Mouse (Mus musculus) neural tube, embryonic 10.5 days (tissue): Measurements from ENCODE around the gene Oasl2.
A peak's percentile ranks its signal among the peaks of the same experiment; 100 is the strongest.
"Not testable (repeated sequence)": the region's sequence is repeated elsewhere in the genome, so short reads cannot be mapped to it uniquely, and the experiment has no call there.

Experiments used
- DNase-seq: peaks from one replicate; pipeline ENCODE4 v3.0.0-alpha.2; 2017; ENCODE audit warnings: low spot score; ENCODE audit errors: extremely low spot score

The Oasl2 gene

GRCm38 (mm10) chr5:114896688-114897373, at the start of gene Oasl2:
Oasl2 (plus strand) TSS chr5:114896936.
- no peak for DNase-seq

- no peak for DNase-seq
Observed at GRCm38 (mm10) chr5:114851565-114852236, 45.0 kb upstream of the Oasl2 start.

GRCm38 (mm10) chr5:114853364-114853763, 43.4 kb upstream of the Oasl2 start, which contains the start of gene 4930519G04Rik:
4930519G04Rik (plus strand) TSS chr5:114853664.
- DNase-seq: not testable (repeated sequence)

- no peak for DNase-seq
Observed at GRCm38 (mm10) chr5:114858582-114858981, 38.2 kb upstream of the Oasl2 start, which contains the start of gene Gm9936. Gm9936 (minus strand) TSS chr5:114858682.

GRCm38 (mm10) chr5:114859253-114859652, 37.5 kb upstream of the Oasl2 start:
- peak; percentile 82 for DNase-seq

GRCm38 (mm10) chr5:114861730-114862129, 35.0 kb upstream of the Oasl2 start:
- DNase-seq: no peak

GRCm38 (mm10) chr5:114864813-114865212, 31.9 kb upstream of the Oasl2 start:
- DNase-seq: no peak

GRCm38 (mm10) chr5:114865279-114865678, 31.5 kb upstream of the Oasl2 start:
- no peak for DNase-seq

- no peak for DNase-seq
Observed at GRCm38 (mm10) chr5:114875858-114876257, 20.9 kb upstream of the Oasl2 start.

- DNase-seq: no peak
Observed at GRCm38 (mm10) chr5:114876331-114876730, 20.4 kb upstream of the Oasl2 start.

GRCm38 (mm10) chr5:114877487-114877886, 19.2 kb upstream of the Oasl2 start:
- no peak for DNase-seq

- no peak for DNase-seq
Observed at GRCm38 (mm10) chr5:114879399-114879798, 17.3 kb upstream of the Oasl2 start.

GRCm38 (mm10) chr5:114882319-114882718, 14.4 kb upstream of the Oasl2 start:
- DNase-seq: not testable (repeated sequence)

GRCm38 (mm10) chr5:114883022-114883421, 13.7 kb upstream of the Oasl2 start:
- no peak for DNase-seq

- no peak for DNase-seq
Observed at GRCm38 (mm10) chr5:114886801-114887200, 9.9 kb upstream of the Oasl2 start.

GRCm38 (mm10) chr5:114888995-114889394, 7.7 kb upstream of the Oasl2 start:
- DNase-seq: no peak

- no peak for DNase-seq
Observed at GRCm38 (mm10) chr5:114895542-114895941, 1.2 kb upstream of the Oasl2 start.

- DNase-seq: no peak
Observed at GRCm38 (mm10) chr5:114897374-114897793, 648 bp downstream of the Oasl2 start.

- DNase-seq: no peak
Observed at GRCm38 (mm10) chr5:114898857-114899256, 2.1 kb downstream of the Oasl2 start.

GRCm38 (mm10) chr5:114902413-114902812, 5.7 kb downstream of the Oasl2 start:
- peak; percentile 28 for DNase-seq

GRCm38 (mm10) chr5:114908598-114909305, 12.0 kb downstream of the Oasl2 start:
- DNase-seq: peak; percentile 15

- DNase-seq: no peak
Observed at GRCm38 (mm10) chr5:114913686-114914085, 16.9 kb downstream of the Oasl2 start.
